Mouse (Mus musculus) thymus, adult 2 months (tissue): ENCODE data around the gene St3gal4. TPM values are rescaled to one million over a fixed set of nuclear protein-coding genes. Genes with fewer than 3 reads are reported as not detected.

ENCODE experiments used
- DNase-seq: peaks from one replicate; pipeline ENCODE4 v3.0.0; 2021
- H3K27ac ChIP-seq: fragments of 200-500 bp; 2 replicates; pipeline ENCODE4 v1.5.1; 2012; ENCODE audit warnings: low read length, control low read depth; ENCODE audit not compliant: control insufficient read depth, insufficient read depth
- H3K27me3 ChIP-seq: fragments of 200-500 bp; 2 replicates; pipeline ENCODE4 v1.6.1; 2012; ENCODE audit warnings: mild to moderate bottlenecking, low read length, moderate library complexity, mixed read lengths; ENCODE audit not compliant: control insufficient read depth, insufficient read depth
- H3K36me3 ChIP-seq: fragments of 200-500 bp; 2 replicates; pipeline ENCODE4 v1.6.1; 2012; ENCODE audit warnings: mild to moderate bottlenecking, low read length, moderate library complexity; ENCODE audit not compliant: control insufficient read depth, insufficient read depth
- H3K4me1 ChIP-seq: fragments of 200-500 bp; replicated peaks from 2 replicates; pipeline ENCODE4 v1.6.1; 2012; ENCODE audit warnings: low read length; ENCODE audit not compliant: control insufficient read depth, insufficient read depth
- H3K4me3 ChIP-seq: fragments of 200-500 bp; 2 replicates; pipeline ENCODE4 v1.5.1; 2012; ENCODE audit warnings: mild to moderate bottlenecking, low read length, control low read depth, moderate library complexity; ENCODE audit not compliant: control insufficient read depth, insufficient read depth
- CTCF ChIP-seq: fragments of 200-500 bp; IDR thresholded peaks from 2 replicates; pipeline ENCODE4 v1.5.1; 2012; ENCODE audit warnings: mild to moderate bottlenecking, control low read depth, low read length, moderate library complexity, borderline replicate concordance; ENCODE audit not compliant: control insufficient read depth, poor library complexity, insufficient read depth; ENCODE audit errors: extremely low read depth
- POLR2A ChIP-seq: fragments of 200-500 bp; IDR thresholded peaks from 2 replicates; pipeline ENCODE4 v1.6.1; 2012; ENCODE audit warnings: mild to moderate bottlenecking, low read length, control low read depth, moderate library complexity; ENCODE audit not compliant: control insufficient read depth, poor library complexity, insufficient read depth; ENCODE audit errors: extremely low read depth
- WGBS: fragments of 180-500 bp; shearing (Covaris S2); methylation state at CpG from one replicate; pipeline ENCODE4 v1.1.7; 2018; 5-methylcytosine and 5-hydroxymethylcytosine counted together
- polyA plus RNA-seq: library from polyadenylated mRNA; depleted of rRNA; stranded (reverse); fragments of >200 nt; gene quantifications from 2 replicates; pipeline ENCODE4 v1.2.3, GENCODE M21; 2012

Gene St3gal4
- polyA plus RNA-seq, 1 experiment = 8.9 TPM

- TF ChIP-seq POLR2A = no peak
- TF ChIP-seq CTCF = no peak
- H3K27me3 ChIP-seq = no peaks in the 10 kb centered on the region
- WGBS = 95% methylated on average over 1 of the region's 1 CpGs
- no peaks in the 10 kb centered on the region for H3K4me1 ChIP-seq
- H3K36me3 ChIP-seq = no peaks in the 10 kb centered on the region
- no peak overlapping the region for H3K27ac ChIP-seq
- no peak overlapping the region for H3K4me3 ChIP-seq
- DNase-seq = no peak
Measured at GRCm38 (mm10) chr9:35145829-35146228, 26.8 kb upstream of the St3gal4 start.

GRCm38 (mm10) chr9:35145118-35145517, 26.1 kb upstream of the St3gal4 start:
- Histone ChIP-seq H3K4me3 (no peak overlapping the region), H3K36me3 (no peaks in the 10 kb centered on the region), H3K27me3 (no peaks in the 10 kb centered on the region), H3K4me1 (no peaks in the 10 kb centered on the region), H3K27ac (no peak overlapping the region)
- no peak for TF ChIP-seq CTCF
- no peak for TF ChIP-seq POLR2A
- DNase-seq = no peak
- 96% methylated on average over 9 of the region's 9 CpGs for WGBS

- DNase-seq = no peak
- no peaks in the 10 kb centered on the region for H3K36me3 ChIP-seq
- no peak for TF ChIP-seq POLR2A
- no peak for TF ChIP-seq CTCF
- 54% methylated on average over 2 of the region's 2 CpGs for WGBS
- no peak overlapping the region for H3K27ac ChIP-seq
- no peak overlapping the region for H3K4me3 ChIP-seq
- no peaks in the 10 kb centered on the region for H3K27me3 ChIP-seq
- H3K4me1 ChIP-seq = no peaks in the 10 kb centered on the region
Measured at GRCm38 (mm10) chr9:35142221-35142620, 23.2 kb upstream of the St3gal4 start.

GRCm38 (mm10) chr9:35139231-35139744, 20.2 kb upstream of the St3gal4 start:
- TF ChIP-seq POLR2A = no peak
- TF ChIP-seq CTCF = no peak
- H3K4me1 ChIP-seq = no peaks in the 10 kb centered on the region
- no peaks in the 10 kb centered on the region for H3K36me3 ChIP-seq
- WGBS = 94% methylated on average over 5 of the region's 5 CpGs
- no peak overlapping the region for H3K27ac ChIP-seq
- no peaks in the 10 kb centered on the region for H3K27me3 ChIP-seq
- H3K4me3 ChIP-seq = no peak overlapping the region
- no peak for DNase-seq

- Histone ChIP-seq H3K27me3 (no peaks in the 10 kb centered on the region), H3K4me3 (no peak overlapping the region), H3K27ac (no peak overlapping the region), H3K36me3 (no peaks in the 10 kb centered on the region), H3K4me1 (no peaks in the 10 kb centered on the region)
- WGBS = 94% methylated on average over 7 of the region's 7 CpGs
- TF ChIP-seq POLR2A (no peak), CTCF (no peak)
- DNase-seq = no peak
Measured at GRCm38 (mm10) chr9:35138029-35138428, 19.0 kb upstream of the St3gal4 start.

GRCm38 (mm10) chr9:35135575-35135974, 16.5 kb upstream of the St3gal4 start:
- no peak overlapping the region for H3K4me3 ChIP-seq
- no peaks in the 10 kb centered on the region for H3K27me3 ChIP-seq
- DNase-seq = no peak
- H3K36me3 ChIP-seq = no peaks in the 10 kb centered on the region
- no peak overlapping the region for H3K27ac ChIP-seq
- TF ChIP-seq CTCF (no peak), POLR2A (no peak)
- no peaks in the 10 kb centered on the region for H3K4me1 ChIP-seq
- 84% methylated on average over 6 of the region's 6 CpGs for WGBS

- DNase-seq = no peak
- Histone ChIP-seq H3K36me3 (no peaks in the 10 kb centered on the region), H3K4me1 (no peaks in the 10 kb centered on the region), H3K4me3 (no peak overlapping the region), H3K27me3 (no peaks in the 10 kb centered on the region), H3K27ac (no peak overlapping the region)
- WGBS = 95% methylated on average over 16 of the region's 16 CpGs
- TF ChIP-seq CTCF (no peak), POLR2A (no peak)
Measured at GRCm38 (mm10) chr9:35131637-35132397, 12.7 kb upstream of the St3gal4 start.
